Mouse (Mus musculus): ENCODE measurements around the gene Mettl27.

Gene Mettl27

GRCm38 (mm10) chr5:134932179-134932902, at the start of gene Mettl27:
TSS of gene Mettl27 (plus strand) at chr5:134932368.
- DNase-seq (ENCODE audit: low spot score), result peak; percentile 85

GRCm38 (mm10) chr5:134883077-134883476, 49.1 kb upstream of the Mettl27 start:
- DNase-seq (ENCODE audit: low spot score), result no peak

GRCm38 (mm10) chr5:134887447-134888335, 44.5 kb upstream of the Mettl27 start:
- DNase-seq (ENCODE audit: low spot score), result no peak

- DNase-seq (ENCODE audit: low spot score), result no peak
Measured at GRCm38 (mm10) chr5:134888505-134888904, 43.7 kb upstream of the Mettl27 start.

- no peak for DNase-seq (ENCODE audit: low spot score)
Measured at GRCm38 (mm10) chr5:134890601-134891054, 41.5 kb upstream of the Mettl27 start.

- DNase-seq (ENCODE audit: low spot score), result no peak
Measured at GRCm38 (mm10) chr5:134891552-134891951, 40.6 kb upstream of the Mettl27 start.

DNA sequence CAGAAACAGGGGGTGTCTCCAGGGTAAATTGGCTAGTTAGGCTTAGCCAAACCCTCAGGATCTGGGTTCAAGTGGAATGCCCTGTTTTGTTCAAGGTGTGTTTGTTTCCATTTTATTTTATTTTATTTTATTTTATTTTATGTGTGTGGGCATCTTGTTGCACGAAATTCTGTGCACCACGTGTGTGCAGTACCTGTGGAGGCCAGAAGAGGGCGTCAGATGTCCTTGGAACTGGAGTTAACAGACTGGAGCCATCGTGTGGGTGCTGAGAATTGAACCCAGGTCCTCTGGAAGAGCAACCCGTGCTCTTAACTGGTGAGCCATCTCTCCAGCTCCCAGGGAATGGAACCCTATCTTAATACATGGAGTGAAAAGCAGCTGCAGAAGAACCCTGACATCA, 39.5 kb upstream of the Mettl27 start:
- DNase-seq (ENCODE audit: low spot score), result no peak

DNA sequence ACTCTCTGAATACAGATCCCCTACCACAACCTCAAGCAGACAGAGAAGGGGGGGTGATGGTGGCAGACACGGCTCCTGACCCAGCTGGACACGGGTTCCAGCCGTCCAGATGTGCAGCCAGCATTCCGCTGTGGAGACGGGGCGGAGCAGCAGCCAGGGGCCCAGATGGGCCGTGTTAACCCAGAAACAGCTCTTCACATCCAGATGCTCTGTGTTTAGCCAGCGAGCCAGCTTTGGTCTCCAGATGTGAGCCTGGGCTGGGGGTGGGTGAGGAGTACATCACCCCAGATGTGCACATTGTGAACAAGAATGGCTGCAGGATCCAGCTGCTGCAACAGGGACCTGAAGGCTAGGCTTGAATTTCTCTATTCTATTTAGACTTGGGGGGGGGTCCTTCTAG, 36.9 kb upstream of the Mettl27 start:
- no peak for DNase-seq (ENCODE audit: low spot score)

- DNase-seq (ENCODE audit: low spot score), result no peak
Measured at GRCm38 (mm10) chr5:134896965-134897364, 35.2 kb upstream of the Mettl27 start.

DNA sequence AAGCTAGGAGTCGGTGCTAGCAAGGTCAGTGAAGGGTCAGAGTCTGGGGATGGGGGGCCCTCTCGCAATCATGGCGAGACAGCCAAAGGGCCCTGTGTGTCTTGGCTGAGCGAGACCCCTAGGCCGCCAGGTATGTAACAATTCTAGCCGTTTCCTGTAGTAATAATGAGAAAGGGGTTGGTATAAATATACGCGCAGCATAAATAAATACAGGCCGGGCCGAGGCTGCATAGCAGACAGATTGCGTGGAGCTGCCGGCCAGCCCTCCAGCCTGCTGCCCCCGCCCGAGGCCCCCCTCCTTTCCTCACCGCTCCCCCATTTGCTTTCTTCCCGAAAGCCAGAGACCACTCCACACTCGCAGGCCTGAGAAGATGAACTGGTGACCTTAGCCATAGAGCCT, 34.6 kb upstream of the Mettl27 start:
- DNase-seq (ENCODE audit: low spot score), result no peak

DNA sequence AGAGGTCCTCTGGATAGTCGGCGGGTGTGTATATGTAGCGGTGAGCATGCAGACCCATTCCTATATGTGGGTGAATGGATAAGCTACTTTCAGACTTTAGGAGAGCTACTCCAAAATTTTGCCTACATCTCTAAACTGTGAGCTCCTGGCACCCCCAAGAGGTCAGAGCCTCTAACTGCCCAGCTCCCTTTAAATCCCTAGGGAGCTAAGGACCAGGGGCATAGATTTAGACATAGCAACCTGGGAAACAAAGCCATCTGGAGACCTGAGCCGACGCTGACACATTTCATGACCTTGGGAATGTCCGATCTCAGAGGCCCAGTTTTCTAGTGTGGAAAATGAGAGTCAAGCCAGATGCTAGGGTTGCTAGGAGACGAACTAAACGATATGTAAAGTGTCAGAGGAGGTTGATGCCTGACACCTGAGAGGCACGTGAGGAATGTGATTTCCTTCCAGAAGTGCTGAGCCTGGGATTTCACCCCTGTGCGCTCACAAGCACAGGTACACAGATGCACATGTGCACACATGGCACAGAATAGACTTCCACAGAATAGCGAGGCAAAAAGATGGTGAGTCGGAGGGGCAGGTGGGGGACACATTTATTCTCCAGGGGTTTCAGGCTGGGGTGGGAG, 31.0 kb upstream of the Mettl27 start:
- DNase-seq (ENCODE audit: low spot score), result peak; percentile 23

GRCm38 (mm10) chr5:134901644-134902027, 30.5 kb upstream of the Mettl27 start:
- DNase-seq (ENCODE audit: low spot score), result no peak

GRCm38 (mm10) chr5:134906633-134907032, 25.5 kb upstream of the Mettl27 start, which contains the start of gene Tmem270:
TSS of gene Tmem270 (minus strand) at chr5:134906733.
- no peak for DNase-seq (ENCODE audit: low spot score)

DNA sequence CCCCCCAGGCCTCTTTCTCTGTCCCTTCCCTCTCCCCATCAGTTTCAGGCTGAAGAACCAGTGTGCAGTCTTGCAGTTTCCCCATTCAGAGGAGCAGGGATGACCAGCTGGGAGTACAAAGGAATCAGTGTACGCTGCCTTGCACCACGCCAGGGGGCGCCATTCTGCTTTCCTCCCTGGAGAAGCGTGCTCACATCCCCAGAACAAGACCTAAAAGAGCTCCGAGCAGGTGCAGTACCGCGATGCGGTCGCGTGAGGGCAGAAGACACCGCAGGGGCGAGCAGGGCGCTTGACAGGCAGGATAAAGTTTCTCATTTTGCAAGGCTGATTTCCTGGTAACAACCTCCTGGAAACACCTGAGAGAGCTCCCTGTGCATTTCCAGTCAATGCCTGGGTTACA, 25.0 kb upstream of the Mettl27 start:
- peak; percentile 94 for DNase-seq (ENCODE audit: low spot score)

- no peak for DNase-seq (ENCODE audit: low spot score)
Measured at GRCm38 (mm10) chr5:134911901-134912300, 20.3 kb upstream of the Mettl27 start.

GRCm38 (mm10) chr5:134913352-134913751, 18.8 kb upstream of the Mettl27 start:
- no peak for DNase-seq (ENCODE audit: low spot score)

GRCm38 (mm10) chr5:134913753-134914152, 18.4 kb upstream of the Mettl27 start:
- DNase-seq (ENCODE audit: low spot score), result no peak

DNA sequence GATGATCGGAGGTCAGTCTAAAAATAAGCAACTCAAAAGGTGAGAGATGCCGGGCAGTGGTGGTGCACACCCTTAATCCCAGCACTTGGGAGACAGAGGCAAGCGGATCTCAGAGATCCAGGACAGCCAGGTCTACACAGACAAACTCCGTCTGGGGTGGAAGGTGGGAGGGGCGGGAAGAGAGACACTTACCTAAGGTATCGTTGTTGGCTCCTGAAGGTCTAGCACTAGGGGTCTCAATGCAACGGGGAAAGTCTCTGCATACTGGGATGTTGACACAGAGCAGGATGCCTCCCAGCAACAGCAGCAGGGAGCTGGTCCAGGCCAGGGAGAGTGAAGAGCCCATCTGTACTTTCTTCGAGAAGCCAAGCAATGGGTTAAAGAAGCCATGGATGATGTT, 17.7 kb upstream of the Mettl27 start:
- no peak for DNase-seq (ENCODE audit: low spot score)

DNA sequence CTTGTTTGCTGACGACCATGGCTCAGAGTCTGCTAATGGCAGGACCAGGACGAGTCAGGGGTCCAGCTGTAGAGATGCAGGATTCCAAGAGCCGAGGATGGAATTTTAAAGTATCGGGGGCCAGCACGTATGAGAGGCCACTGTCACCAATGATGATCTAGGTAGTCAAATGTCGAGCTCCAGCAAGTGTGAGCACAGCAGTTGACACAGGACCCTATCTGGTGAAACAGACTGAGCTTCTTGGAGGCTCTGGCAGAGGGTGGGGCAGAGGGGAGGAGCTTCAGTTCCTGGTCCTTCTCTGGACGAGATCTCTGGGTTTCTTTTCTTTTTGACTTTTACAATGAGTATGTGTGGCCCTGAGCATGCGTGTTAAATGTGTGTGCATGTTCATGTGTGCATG, 16.9 kb upstream of the Mettl27 start, which contains the start of gene Cldn13:
Gene Cldn13, minus strand, starts transcription at position 216 of the 400 bp plus-strand sequence.
- DNase-seq (ENCODE audit: low spot score), result no peak

DNA sequence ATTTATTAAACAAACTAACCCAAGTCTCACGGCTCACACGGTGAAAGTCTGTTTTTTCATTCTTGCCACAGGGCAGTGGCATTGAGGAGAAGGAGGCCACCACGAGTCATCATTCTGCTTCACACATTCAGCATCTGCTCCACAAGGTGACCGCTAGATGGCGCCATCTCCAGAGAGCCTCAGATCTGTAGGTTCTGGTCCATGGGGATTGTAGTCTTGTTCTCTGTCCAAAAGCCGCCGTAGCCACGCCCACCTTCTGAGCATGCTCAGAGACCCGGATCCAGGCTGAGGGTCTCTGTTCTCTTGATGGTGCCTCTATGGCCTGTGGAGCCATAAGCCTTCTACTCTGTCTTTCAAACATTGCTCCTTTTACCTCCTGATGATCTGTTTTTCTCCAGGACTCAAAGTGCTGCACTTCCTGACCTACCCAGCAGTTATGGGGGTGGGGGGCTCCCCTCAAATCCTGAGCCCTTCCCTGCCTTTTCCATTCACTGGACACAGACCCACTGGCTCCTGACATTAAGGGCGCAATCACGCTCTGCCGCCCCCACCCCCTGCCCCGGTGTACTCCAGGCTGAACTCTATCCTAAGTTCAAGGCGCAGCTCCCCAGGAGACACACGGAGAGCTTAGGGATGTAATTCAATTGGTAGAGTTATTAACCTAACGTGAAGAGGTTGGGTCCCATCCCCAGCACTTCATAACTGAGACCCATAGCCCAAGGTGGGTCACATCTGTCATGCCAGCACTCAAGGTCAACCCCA, 13.9 kb upstream of the Mettl27 start:
- DNase-seq (ENCODE audit: low spot score), result peak; percentile 43

GRCm38 (mm10) chr5:134919097-134919496, 13.1 kb upstream of the Mettl27 start:
- no peak for DNase-seq (ENCODE audit: low spot score)
